Comparison of ENCODE assay signal across 1 mouse cellular context in the genomic region with DNA sequence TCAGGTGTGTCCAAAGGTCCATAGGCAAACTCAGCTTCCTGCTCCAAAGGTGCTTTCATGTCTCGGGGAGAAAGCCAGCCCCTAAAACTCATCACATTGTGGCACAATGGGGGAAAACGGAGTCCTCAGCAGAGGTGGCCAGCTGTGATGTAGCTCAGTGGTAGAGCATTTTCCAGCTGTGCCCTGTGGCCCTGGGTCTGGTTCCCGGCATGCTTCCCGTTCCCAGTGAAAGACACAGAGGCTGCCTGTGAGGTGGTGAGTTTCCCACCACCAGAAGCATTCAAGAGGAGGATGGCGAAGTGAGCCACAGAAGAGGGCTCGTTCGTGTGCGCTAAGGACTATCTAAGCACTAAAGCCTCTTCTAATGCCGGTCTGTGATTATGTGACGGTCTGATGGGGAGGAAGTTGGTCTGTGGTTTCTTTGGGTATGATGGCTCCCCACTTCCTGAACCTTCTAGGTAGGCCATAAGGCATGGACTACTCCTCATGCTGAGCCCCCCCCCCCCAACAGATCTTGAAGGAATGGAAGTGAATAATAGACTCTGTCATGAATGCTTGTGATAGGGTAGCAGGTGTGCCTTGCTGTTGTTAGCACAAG.
TF ChIP-seq lines count a peak whose summit lies in the region.

No protein-coding gene starts in this region.

TF ChIP-seq in C2C12, 6 proteins besides CTCF, POLR2A, EP300 and RAD21 (continued from another document):
- TF ChIP-seq FOSL1 (IDR thresholded peaks at IDR 0.05; ENCODE audit: insufficient read depth, low read length, poor library complexity, severe bottlenecking): no peak
- TF ChIP-seq CEBPB (IDR thresholded peaks at IDR 0.05; ENCODE audit: low read depth): no peak
- no peak for TF ChIP-seq MYOD1 (IDR thresholded peaks at IDR 0.05; ENCODE audit: control insufficient read depth, insufficient read length, low read depth)
- no peak for TF ChIP-seq MYOG (IDR thresholded peaks at IDR 0.05; ENCODE audit: control insufficient read depth, extremely low read depth, insufficient read length)
TF ChIP-seq in C2C12: peak in this region for 0.
